Mouse (Mus musculus) urinary bladder, adult 2 months (tissue): ENCODE measurements around the gene Lrp1. TPM values are rescaled to one million over a fixed set of nuclear protein-coding genes. Genes with fewer than 3 reads are reported as not detected.

ENCODE experiments used
- DNase-seq: peaks from one replicate; pipeline ENCODE4 v3.0.0; 2022; ENCODE audit warnings: low spot score
- polyA plus RNA-seq: library from polyadenylated mRNA; depleted of rRNA; stranded (reverse); fragments of >200 nt; gene quantifications from 2 replicates; pipeline ENCODE4 v1.2.3, GENCODE M21; 2012

Gene Lrp1
- polyA plus RNA-seq, 1 experiment, result 242 TPM

GRCm38 (mm10) chr10:127616261-127616679 is 4.7 kb downstream of the Lrp1 start:
- DNase-seq, result no peak

- DNase-seq, result no peak
These were observed 5.4 kb downstream of the Lrp1 start for GRCm38 (mm10) chr10:127615591-127615990.

- DNase-seq, result no peak
These were observed 5.9 kb downstream of the Lrp1 start for GRCm38 (mm10) chr10:127615034-127615374.

- DNase-seq, result no peak
These were observed 6.5 kb downstream of the Lrp1 start for GRCm38 (mm10) chr10:127614236-127615033.

GRCm38 (mm10) chr10:127612079-127612775 is 8.7 kb downstream of the Lrp1 start:
- DNase-seq, result no peak

GRCm38 (mm10) chr10:127610066-127610415 is 10.9 kb downstream of the Lrp1 start:
- DNase-seq, result no peak

GRCm38 (mm10) chr10:127609415-127610065 is 11.4 kb downstream of the Lrp1 start:
- no peak for DNase-seq

GRCm38 (mm10) chr10:127607059-127607458 is 13.9 kb downstream of the Lrp1 start:
- DNase-seq, result no peak

- DNase-seq, result no peak
These were observed 15.2 kb downstream of the Lrp1 start for GRCm38 (mm10) chr10:127605756-127606155.

- no peak for DNase-seq
These were observed 15.7 kb downstream of the Lrp1 start for GRCm38 (mm10) chr10:127605251-127605547.

- no peak for DNase-seq
These were observed 16.3 kb downstream of the Lrp1 start for GRCm38 (mm10) chr10:127604465-127605250.

GRCm38 (mm10) chr10:127603437-127604371 is 17.2 kb downstream of the Lrp1 start:
- no peak for DNase-seq

- DNase-seq, result no peak
These were observed 18.8 kb downstream of the Lrp1 start for GRCm38 (mm10) chr10:127602194-127602593.

GRCm38 (mm10) chr10:127599779-127600541 is 21.0 kb downstream of the Lrp1 start:
- DNase-seq, result no peak

GRCm38 (mm10) chr10:127599252-127599651 is 21.7 kb downstream of the Lrp1 start:
- no peak for DNase-seq

- DNase-seq, result no peak
These were observed 22.3 kb downstream of the Lrp1 start for GRCm38 (mm10) chr10:127598607-127599006.

GRCm38 (mm10) chr10:127597311-127597901 is 23.5 kb downstream of the Lrp1 start:
- DNase-seq, result no peak

GRCm38 (mm10) chr10:127596321-127596941 is 24.5 kb downstream of the Lrp1 start:
- no peak for DNase-seq

- DNase-seq, result no peak
These were observed 25.8 kb downstream of the Lrp1 start for GRCm38 (mm10) chr10:127594930-127595715.
